Mouse (Mus musculus) CH12.LX (cell line): ENCODE measurements around the gene Adamtsl5. TPM values are rescaled to one million over a fixed set of nuclear protein-coding genes. Genes with fewer than 3 reads are reported as not detected.

Source experiments
- DNase-seq: peaks from one replicate; pipeline ENCODE4 v3.0.0-alpha.2; 2013; ENCODE audit errors: extremely low read depth
- H3K27ac ChIP-seq: 2 replicates; pipeline ENCODE4 v1.5.1; 2012; ENCODE audit warnings: low read depth, mild to moderate bottlenecking, control low read depth, moderate library complexity; ENCODE audit not compliant: insufficient read depth
- H3K27me3 ChIP-seq: replicated peaks from 2 replicates; pipeline ENCODE3; 2012; ENCODE audit warnings: inconsistent platforms
- H3K36me3 ChIP-seq, 2 experiments: replicated peaks in 1 of 2; 2 replicates each; pipeline versions ENCODE3 to v1.6.1; 2012; ENCODE audit warnings: inconsistent platforms in 1 of 2, low read length in 1 of 2, mild to moderate bottlenecking in 1 of 2, mixed read lengths in 1 of 2, moderate library complexity in 1 of 2; ENCODE audit not compliant: control insufficient read depth in 1 of 2, insufficient read depth in 1 of 2
- H3K4me1 ChIP-seq, 2 experiments: 2 replicates each; pipeline ENCODE4 v1.6.1; 2012; ENCODE audit warnings: inconsistent platforms in 1 of 2, moderate library complexity in 1 of 2; ENCODE audit not compliant: insufficient read depth in 2 of 2, control insufficient read depth in 1 of 2
- H3K4me2 ChIP-seq: 2 replicates; pipeline ENCODE4 v1.6.1; 2012; ENCODE audit warnings: low read depth, mild to moderate bottlenecking, control low read depth; ENCODE audit not compliant: poor library complexity, insufficient read depth, severe bottlenecking
- H3K4me3 ChIP-seq, 3 experiments: fragments of 150-350 bp in 1 of 3; sonication (generic) in 1 of 3; replicated peaks in 1 of 3; 2 replicates each; pipeline versions ENCODE3 to v1.5.1; 2011 to 2012; ENCODE audit warnings: low read depth in 2 of 3, low read length in 2 of 3, mild to moderate bottlenecking in 2 of 3, moderate library complexity in 2 of 3, control low read depth in 1 of 3, improper control_type of control experiment in 1 of 3, inconsistent platforms in 1 of 3, mixed read lengths in 1 of 3; ENCODE audit not compliant: poor library complexity in 1 of 3
- H3K79me2 ChIP-seq: replicated peaks from 2 replicates; pipeline ENCODE4 v1.6.1; 2012; ENCODE audit warnings: mild to moderate bottlenecking, moderate library complexity; ENCODE audit not compliant: control insufficient read depth, poor library complexity, insufficient read depth, severe bottlenecking; ENCODE audit errors: extremely low read depth
- H3K9ac ChIP-seq: 2 replicates; pipeline ENCODE4 v1.6.1; 2012; ENCODE audit warnings: low read depth, mild to moderate bottlenecking, control low read depth, moderate library complexity; ENCODE audit not compliant: insufficient read depth
- H3K9me3 ChIP-seq: replicated peaks from 2 replicates; pipeline ENCODE3; 2012; ENCODE audit warnings: low read length, inconsistent platforms, mixed read lengths
- CHD1 ChIP-seq: IDR thresholded peaks from 2 replicates; pipeline ENCODE4 v1.6.1; 2012; ENCODE audit warnings: low read depth, low read length, improper control_type of control experiment, inconsistent platforms
- CHD2 ChIP-seq: IDR thresholded peaks from 2 replicates; pipeline ENCODE4 v1.6.1; 2011; ENCODE audit warnings: low read length, improper control_type of control experiment
- CTCF ChIP-seq, 2 experiments: IDR thresholded peaks in 1 of 2; conservative IDR thresholded peaks in 1 of 2; 2 replicates each; pipeline ENCODE4 v1.5.1; 2011 to 2012; ENCODE audit warnings: low read depth in 2 of 2, low read length in 2 of 2, improper control_type of control experiment in 1 of 2, inconsistent platforms in 1 of 2, mild to moderate bottlenecking in 1 of 2, moderate library complexity in 1 of 2
- ELF1 ChIP-seq: IDR thresholded peaks from 2 replicates; pipeline ENCODE4 v1.6.1; 2014; ENCODE audit warnings: low read depth, mild to moderate bottlenecking, inconsistent platforms, low read length, improper control_type of control experiment
- ETS1 ChIP-seq: conservative IDR thresholded peaks from 2 replicates; pipeline ENCODE4 v1.6.1; 2012; ENCODE audit warnings: low read depth, mild to moderate bottlenecking, inconsistent platforms, low read length, improper control_type of control experiment, moderate library complexity
- GABPA ChIP-seq: IDR thresholded peaks from 2 replicates; pipeline ENCODE4 v1.6.1; 2012; ENCODE audit warnings: low read depth, low read length, improper control_type of control experiment, inconsistent platforms; ENCODE audit not compliant: insufficient replicate concordance
- JUND ChIP-seq: conservative IDR thresholded peaks from 2 replicates; pipeline ENCODE4 v1.6.1; 2011; ENCODE audit warnings: low read depth, low read length, improper control_type of control experiment
- KAT2A ChIP-seq: IDR thresholded peaks from 2 replicates; pipeline ENCODE4 v1.6.1; 2012; ENCODE audit warnings: low read length, improper control_type of control experiment, inconsistent platforms; ENCODE audit not compliant: insufficient replicate concordance
- MAX ChIP-seq: IDR thresholded peaks from 2 replicates; pipeline ENCODE4 v1.6.1; 2011; ENCODE audit warnings: low read length, improper control_type of control experiment
- MAZ ChIP-seq: IDR thresholded peaks from 2 replicates; pipeline ENCODE4 v1.6.1; 2012; ENCODE audit warnings: low read depth, mild to moderate bottlenecking, inconsistent platforms, low read length, improper control_type of control experiment, moderate library complexity
- MYC ChIP-seq: IDR thresholded peaks from 2 replicates; pipeline ENCODE4 v1.6.1; 2011; ENCODE audit warnings: low read depth, mild to moderate bottlenecking, improper control_type of control experiment, low read length
- NELFE ChIP-seq: IDR thresholded peaks from 2 replicates; pipeline ENCODE4 v1.6.1; 2011; ENCODE audit warnings: low read depth, low read length, improper control_type of control experiment
- NRF1 ChIP-seq: IDR thresholded peaks from 2 replicates; pipeline ENCODE4 v1.6.1; 2014; ENCODE audit warnings: low read depth, mild to moderate bottlenecking, inconsistent platforms, low read length, improper control_type of control experiment, moderate library complexity
- PAX5 ChIP-seq: IDR thresholded peaks from 2 replicates; pipeline ENCODE4 v1.6.1; 2012; ENCODE audit warnings: low read length, inconsistent platforms, mixed read lengths
- TBP ChIP-seq: conservative IDR thresholded peaks from 2 replicates; pipeline ENCODE4 v1.6.1; 2011; ENCODE audit warnings: low read depth, low read length, improper control_type of control experiment
- TCF12 ChIP-seq: IDR thresholded peaks from 2 replicates; pipeline ENCODE4 v1.6.1; 2014; ENCODE audit warnings: low read depth, mild to moderate bottlenecking, inconsistent platforms, low read length, improper control_type of control experiment
- UBTF ChIP-seq: IDR thresholded peaks from 2 replicates; pipeline ENCODE4 v1.6.1; 2012; ENCODE audit warnings: low read depth, mild to moderate bottlenecking, inconsistent platforms, low read length, improper control_type of control experiment, moderate library complexity
- USF1 ChIP-seq: IDR thresholded peaks from 2 replicates; pipeline ENCODE4 v1.6.1; 2014; ENCODE audit warnings: low read depth, mild to moderate bottlenecking, inconsistent platforms, low read length, improper control_type of control experiment
- ZMIZ1 ChIP-seq: IDR thresholded peaks from 2 replicates; pipeline ENCODE4 v1.6.1; 2012; ENCODE audit warnings: low read depth, mild to moderate bottlenecking, inconsistent platforms, low read length, improper control_type of control experiment
- ZNF384 ChIP-seq: IDR thresholded peaks from 2 replicates; pipeline ENCODE4 v1.6.1; 2012; ENCODE audit warnings: low read depth, low read length, improper control_type of control experiment, inconsistent platforms
- dilution Hi-C: fragments of 300-500 bp; cut with MboI; formaldehyde crosslinking; loops from 2 replicates; pipeline ENCODE4 v1.14.3; 2020; ENCODE audit warnings: low sequenced_read_pairs; ENCODE audit not compliant: extremely low pct_unique_long_range_greater_than_20kb, extremely low pct_ligation_motif_present
- in situ Hi-C: fragments of 300-500 bp; cut with MboI; formaldehyde crosslinking; loops from 3 replicates; pipeline ENCODE4 v1.14.3; 2019; ENCODE audit warnings: low sequenced_read_pairs, low pct_ligation_motif_present, low pct_unique_long_range_greater_than_20kb, mixed read lengths
- polyA plus RNA-seq: library from polyadenylated mRNA; unstranded; fragments of >175 nt; gene quantifications from 2 replicates; pipeline ENCODE4 v1.2.1, GENCODE M21; 2012; ENCODE audit warnings: low read depth; ENCODE audit not compliant: insufficient read length
- total RNA-seq, 2 experiments: library from RNA; depleted of rRNA; stranded (reverse); fragments of 300-350 nt in 1 of 2; fragments of >200 nt in 1 of 2; gene quantifications; 2 replicates each; pipeline ENCODE4 v1.2.3; 2012 to 2014

Adamtsl5 gene
- total and polyA plus RNA-seq, 3 experiments: 0.16 to 0.55 (median 0.27) TPM

GRCm38 (mm10) chr10:80304862-80305261 lies 43.4 kb downstream of the Adamtsl5 start:
- Histone ChIP-seq H3K9ac (no peak overlapping the region), H3K4me3 (peak overlapping the region in 1 of 3 experiments; percentile 2), H3K79me2 (no peaks in the 10 kb centered on the region), H3K27ac (no peak overlapping the region), H3K9me3 (no peaks in the 10 kb centered on the region), H3K36me3 (no peaks in the 10 kb centered on the region), H3K4me2 (peak overlapping the region; percentile 1; the same call in 1 of the 2 replicates), H3K4me1 (peaks cover 0 to 9% of the 10 kb centered on the region in 2 experiments; a peak in 3 of 4 replicates), H3K27me3 (peaks cover 83% of the 10 kb centered on the region)
- dilution Hi-C loops: no loop called here
- in situ Hi-C loops: no loop called here
- 0 out of 2 replicates have a peak, but pooled peaks have one; percentile 26 for TF ChIP-seq MAX
- TF ChIP-seq JUND: no peak
- peak; percentile 49; the same call in 1 of the 2 replicates for TF ChIP-seq NRF1
- peak; percentile 58 for DNase-seq

DNA sequence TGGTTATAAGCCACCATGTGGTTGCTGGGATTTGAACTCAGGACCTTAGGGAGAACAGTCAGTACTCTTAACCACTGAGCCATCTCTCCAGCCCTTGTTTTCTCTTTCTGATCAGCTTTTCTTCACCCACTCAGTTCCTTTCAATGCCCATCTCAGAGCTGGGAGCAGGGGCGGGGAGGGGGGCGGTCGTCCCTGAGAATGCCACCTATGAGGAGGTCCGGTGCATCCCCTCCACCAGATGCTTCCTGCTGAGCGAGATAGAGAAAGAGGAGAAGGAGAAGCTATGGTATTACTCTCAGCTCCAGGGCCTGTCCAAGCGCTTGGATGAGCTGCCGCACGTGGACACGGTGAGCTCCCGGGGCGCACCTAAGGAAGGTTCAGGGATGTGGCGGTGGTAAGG lies 43.8 kb downstream of the Adamtsl5 start:
- peak overlapping the region in 1 of 3 experiments; percentile 2 for H3K4me3 ChIP-seq
- H3K9ac ChIP-seq: no peak overlapping the region
- no peaks in the 10 kb centered on the region for H3K79me2 ChIP-seq
- H3K9me3 ChIP-seq: no peaks in the 10 kb centered on the region
- H3K4me1 ChIP-seq: peaks cover 0 to 9% of the 10 kb centered on the region in 2 experiments; a peak in 3 of 4 replicates
- H3K27me3 ChIP-seq: peaks cover 86% of the 10 kb centered on the region
- dilution Hi-C loops: no loop called here
- DNase-seq: no peak
- H3K4me2 ChIP-seq: 0 out of 2 replicates have a peak overlapping the region, but pooled peaks have one; percentile 1
- no peaks in the 10 kb centered on the region for H3K36me3 ChIP-seq
- in situ Hi-C loops: no loop called here
- no peak overlapping the region for H3K27ac ChIP-seq
- TF ChIP-seq ZNF384 (no peak), TBP (no peak), USF1 (no peak), TCF12 (no peak), NRF1 (no peak), ETS1 (no peak), MAZ (no peak), ZMIZ1 (no peak), ELF1 (no peak), KAT2A (no peak), CTCF (conservative IDR thresholded peaks at IDR 0.05 in 1 of 2, IDR thresholded peaks at IDR 0.05 in 1 of 2; ENCODE audit: low read depth in 2 of 2, low read length in 2 of 2) (no peak), PAX5 (no peak), MAX (no peak), CHD1 (no peak), UBTF (no peak), CHD2 (no peak), GABPA (no peak), NELFE (no peak), MYC (no peak)
